Comparison of ENCODE assay signal across 9 mouse cellular contexts in the genomic region with DNA sequence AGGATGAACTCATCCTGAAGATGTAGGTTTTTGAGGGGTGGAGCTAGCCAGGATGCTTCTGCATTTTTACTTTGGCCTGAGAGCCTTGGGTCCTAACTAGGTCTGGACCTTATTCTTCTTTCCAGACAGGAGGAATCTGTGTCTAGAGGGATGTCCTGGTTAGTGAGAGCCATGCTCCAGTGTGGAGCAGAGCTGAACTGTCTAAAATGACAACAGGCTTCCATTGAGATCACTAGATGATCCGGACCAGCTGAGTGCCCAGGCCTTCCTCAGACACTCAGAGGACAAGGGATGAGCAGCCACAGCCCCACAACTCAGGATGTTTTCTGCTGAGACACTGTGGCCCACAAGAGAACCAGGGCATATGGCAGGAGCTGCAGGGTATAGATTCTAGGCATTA. TPM values are rescaled to one million over a fixed set of nuclear protein-coding genes. Genes with fewer than 3 reads are reported as not detected.
A peak's percentile ranks its signal among the peaks of the same experiment; 100 is the strongest.
DNase-seq lines count a peak whose midpoint lies in the region; ATAC-seq and TF ChIP-seq lines count a peak whose summit lies in the region.
"Had no signal": no experiment of that assay in that cellular context is flagged by ENCODE, and none has a peak within 500 bp of the region (broad histone marks: within the 10 kb centered on the region; RNA-seq: fewer than 3 reads in every experiment).

No protein-coding gene starts in this region.

- no peaks in the 10 kb centered on the region for H3K36me3 ChIP-seq in heart, embryonic 15.5 days
- H3K36me3 ChIP-seq in heart, embryonic 11.5 days (ENCODE audit: control insufficient read depth, insufficient read depth, low read length) = no peaks in the 10 kb centered on the region
- no peaks in the 10 kb centered on the region for H3K36me3 ChIP-seq in neural tube, embryonic 11.5 days (ENCODE audit: control insufficient read depth, insufficient read depth, low read length)
- peaks cover 8% of the 10 kb centered on the region for H3K36me3 ChIP-seq in hindbrain, postnatal 0 days (ENCODE audit: insufficient read depth, low read length)
- H3K36me3 ChIP-seq in neural tube, embryonic 15.5 days = peaks cover 41% of the 10 kb centered on the region

- WGBS in heart, embryonic 15.5 days = 78% methylated on average over 1 of the region's 1 CpGs
- WGBS in heart, embryonic 11.5 days (ENCODE audit: insufficient replicate concordance) = 81% methylated on average over 1 of the region's 1 CpGs
- 96% methylated on average over 1 of the region's 1 CpGs for WGBS in neural tube, embryonic 11.5 days
- 88% methylated on average over 1 of the region's 1 CpGs for WGBS in hindbrain, postnatal 0 days
- 87% methylated on average over 1 of the region's 1 CpGs for WGBS in neural tube, embryonic 15.5 days

- no peaks in the 10 kb centered on the region for H3K27me3 ChIP-seq in heart, embryonic 15.5 days
- no peaks in the 10 kb centered on the region for H3K27me3 ChIP-seq in heart, embryonic 11.5 days (ENCODE audit: control insufficient read depth, insufficient read depth, low read length)
- H3K27me3 ChIP-seq in neural tube, embryonic 11.5 days (ENCODE audit: control insufficient read depth, insufficient read depth, low read length) = no peaks in the 10 kb centered on the region
- no peaks in the 10 kb centered on the region for H3K27me3 ChIP-seq in hindbrain, postnatal 0 days (ENCODE audit: insufficient read depth, low read length)
- H3K27me3 ChIP-seq in neural tube, embryonic 15.5 days (replicated peaks) = no peaks in the 10 kb centered on the region
- H3K27me3 ChIP-seq: midbrain, embryonic 12.5 days had no signal

- TF ChIP-seq CTCF in hindbrain, postnatal 0 days (IDR thresholded peaks at IDR 0.05; ENCODE audit: low read depth) = no peak

- H3K4me3 ChIP-seq in heart, embryonic 15.5 days = no peak overlapping the region
- no peak overlapping the region for H3K4me3 ChIP-seq in heart, embryonic 11.5 days (ENCODE audit: low read depth, low read length)
- no peak overlapping the region for H3K4me3 ChIP-seq in neural tube, embryonic 11.5 days (ENCODE audit: low read depth, low read length)
- no peak overlapping the region for H3K4me3 ChIP-seq in hindbrain, postnatal 0 days (ENCODE audit: low read length)
- H3K4me3 ChIP-seq in neural tube, embryonic 15.5 days (replicated peaks) = no peak overlapping the region
- H3K4me3 ChIP-seq: midbrain, embryonic 12.5 days had no signal

- DNase-seq in neural tube, embryonic 11.5 days (ENCODE audit: low spot score) = no peak
- no peak for DNase-seq in neural tube, embryonic 10.5 days (ENCODE audit: extremely low spot score, low spot score)
- DNase-seq in hindbrain, postnatal 0 days (ENCODE audit: low spot score) = no peak
- DNase-seq in layer of hippocampus, postnatal 25 days (ENCODE audit: extremely low spot score in 1 of 2, low spot score in 1 of 2) = no peak
- DNase-seq in kidney, adult 9 months = no peak

- no peak overlapping the region for H3K4me2 ChIP-seq in heart, embryonic 15.5 days
- no peak overlapping the region for H3K4me2 ChIP-seq in heart, embryonic 11.5 days
- no peak overlapping the region for H3K4me2 ChIP-seq in neural tube, embryonic 11.5 days (ENCODE audit: low read depth)
- no peak overlapping the region for H3K4me2 ChIP-seq in hindbrain, postnatal 0 days (ENCODE audit: low read depth, low read length)
- no peak overlapping the region for H3K4me2 ChIP-seq in neural tube, embryonic 15.5 days
- H3K4me2 ChIP-seq: midbrain, embryonic 12.5 days had no signal

- H3K27ac ChIP-seq in heart, embryonic 15.5 days = peak overlapping the region; percentile 86
- H3K27ac ChIP-seq in heart, embryonic 11.5 days (ENCODE audit: low read depth, low read length) = no peak overlapping the region
- H3K27ac ChIP-seq in neural tube, embryonic 11.5 days (ENCODE audit: low read depth, low read length) = no peak overlapping the region
- peak overlapping the region; percentile 67; the same call in 1 of the 2 replicates for H3K27ac ChIP-seq in hindbrain, postnatal 0 days
- peak overlapping the region; percentile 34 for H3K27ac ChIP-seq in neural tube, embryonic 15.5 days (replicated peaks)
- H3K27ac ChIP-seq: midbrain, embryonic 12.5 days had no signal

- no peak overlapping the region for H3K9ac ChIP-seq in heart, embryonic 15.5 days
- H3K9ac ChIP-seq in heart, embryonic 11.5 days (ENCODE audit: low read depth, low read length) = no peak overlapping the region
- no peak overlapping the region for H3K9ac ChIP-seq in neural tube, embryonic 11.5 days (ENCODE audit: low read length)
- H3K9ac ChIP-seq in hindbrain, postnatal 0 days (replicated peaks; ENCODE audit: low read length) = 0 out of 2 replicates have a peak overlapping the region, but pooled peaks have one; percentile 21
- H3K9ac ChIP-seq in neural tube, embryonic 15.5 days (replicated peaks) = no peak overlapping the region
- H3K9ac ChIP-seq: midbrain, embryonic 12.5 days had no signal

- H3K9me3 ChIP-seq in heart, embryonic 15.5 days (replicated peaks) = no peaks in the 10 kb centered on the region
- H3K9me3 ChIP-seq in heart, embryonic 11.5 days (replicated peaks; ENCODE audit: control insufficient read depth, low read length) = no peaks in the 10 kb centered on the region
- H3K9me3 ChIP-seq in neural tube, embryonic 11.5 days (ENCODE audit: control insufficient read depth, low read length) = no peaks in the 10 kb centered on the region
- H3K9me3 ChIP-seq in hindbrain, postnatal 0 days (ENCODE audit: low read length) = no peaks in the 10 kb centered on the region
- H3K9me3 ChIP-seq in neural tube, embryonic 15.5 days (replicated peaks) = no peaks in the 10 kb centered on the region
- H3K9me3 ChIP-seq: midbrain, embryonic 12.5 days had no signal

- ATAC-seq in heart, embryonic 15.5 days (replicated peaks; ENCODE audit: insufficient number of reproducible peaks, insufficient read depth, low FRiP score, low read depth) = no peak
- ATAC-seq in heart, embryonic 11.5 days (replicated peaks; ENCODE audit: insufficient number of reproducible peaks, low FRiP score, low TSS enrichment) = no peak
- ATAC-seq in neural tube, embryonic 11.5 days (ENCODE audit: insufficient read depth, low FRiP score, low TSS enrichment) = peak; percentile 43; the same call in 1 of the 2 replicates
- ATAC-seq in hindbrain, postnatal 0 days = peak; percentile 25; the same call in 1 of the 2 replicates
- ATAC-seq in neural tube, embryonic 15.5 days (ENCODE audit: low FRiP score) = peak; percentile 15

- H3K4me1 ChIP-seq in heart, embryonic 15.5 days (replicated peaks) = peaks cover 23% of the 10 kb centered on the region
- H3K4me1 ChIP-seq in heart, embryonic 11.5 days (ENCODE audit: control insufficient read depth, insufficient read depth, low read length) = peaks cover 21% of the 10 kb centered on the region
- no peaks in the 10 kb centered on the region for H3K4me1 ChIP-seq in neural tube, embryonic 11.5 days (ENCODE audit: control insufficient read depth, insufficient read depth, low read length)
- no peaks in the 10 kb centered on the region for H3K4me1 ChIP-seq in hindbrain, postnatal 0 days (ENCODE audit: insufficient read depth, low read length)
- H3K4me1 ChIP-seq in neural tube, embryonic 15.5 days = peaks cover 6% of the 10 kb centered on the region
- H3K4me1 ChIP-seq: midbrain, embryonic 12.5 days had no signal

RNA-seq across cellular contexts. Expression of gene Mrpl35, which starts 23.2 kb away (rescaled TPM):
- polyA plus RNA-seq in heart, embryonic 15.5 days (2015; fragmentation: Nextera tagmentation; extraction: Ambion mirVana) = 52.0 and 63.7 TPM in 2 replicates
- 60.9 and 65.3 TPM in 2 replicates for polyA plus RNA-seq in heart, embryonic 11.5 days (2014; fragmentation: Nextera tagmentation; extraction: Ambion mirVana)
- 58.7 and 59.7 TPM in 2 replicates for polyA plus RNA-seq in neural tube, embryonic 11.5 days (2014; fragmentation: Nextera tagmentation; extraction: Ambion mirVana)
- total RNA-seq in hindbrain, postnatal 0 days (2014; rRNA removed) = 6.0 and 8.3 TPM in 2 replicates
- 50.8 and 51.8 TPM in 2 replicates for polyA plus RNA-seq in hindbrain, postnatal 0 days (2015; fragmentation: Nextera tagmentation; extraction: Ambion mirVana)
- 46.8 and 52.4 TPM in 2 replicates for polyA plus RNA-seq in neural tube, embryonic 15.5 days (2015; fragmentation: Nextera tagmentation; extraction: Ambion mirVana)
- 10 to 100 TPM; 28.6 to 31.7 TPM for total RNA-seq in layer of hippocampus, postnatal 25 days (2021)

RNA-seq across cellular contexts. Expression of gene Immt, which starts 27.5 kb away (rescaled TPM):
- polyA plus RNA-seq in heart, embryonic 15.5 days (2015; fragmentation: Nextera tagmentation; extraction: Ambion mirVana) = 310 and 335 TPM in 2 replicates
- polyA plus RNA-seq in heart, embryonic 11.5 days (2014; fragmentation: Nextera tagmentation; extraction: Ambion mirVana) = 284 and 294 TPM in 2 replicates
- polyA plus RNA-seq in neural tube, embryonic 11.5 days (2014; fragmentation: Nextera tagmentation; extraction: Ambion mirVana) = 209 and 220 TPM in 2 replicates
- total RNA-seq in hindbrain, postnatal 0 days (2014; rRNA removed) = 112 and 125 TPM in 2 replicates
- polyA plus RNA-seq in hindbrain, postnatal 0 days (2015; fragmentation: Nextera tagmentation; extraction: Ambion mirVana) = 164 and 165 TPM in 2 replicates
- polyA plus RNA-seq in neural tube, embryonic 15.5 days (2015; fragmentation: Nextera tagmentation; extraction: Ambion mirVana) = 160 and 173 TPM in 2 replicates
- 100 to 1,000 TPM; 131 to 143 TPM for total RNA-seq in layer of hippocampus, postnatal 25 days (2021)

Comparison
In these comparisons a context has a peak if more than half of its experiments do, and no peak if none do; other contexts are left out.
1. H3K27ac ChIP-seq: peak in heart, embryonic 15.5 days (single experiment), hindbrain, postnatal 0 days (single experiment) and neural tube, embryonic 15.5 days (single experiment); none in heart, embryonic 11.5 days (single experiment) and neural tube, embryonic 11.5 days (single experiment).
2. ATAC-seq: peak in neural tube, embryonic 11.5 days (single experiment), hindbrain, postnatal 0 days (single experiment) and neural tube, embryonic 15.5 days (single experiment); none in heart, embryonic 15.5 days (single experiment) and heart, embryonic 11.5 days (single experiment).